Mouse (Mus musculus) telencephalon, adult 2 months (tissue): Measurements from ENCODE around the gene Rpl28.
"Not testable (repeated sequence)": the region's sequence is repeated elsewhere in the genome, so short reads cannot be mapped to it uniquely, and the experiment has no call there.

Experiments used
- DNase-seq: peaks from one replicate; pipeline ENCODE4 v3.0.0-alpha.2; 2011; ENCODE audit warnings: low read depth, low spot score

Gene Rpl28

DNA sequence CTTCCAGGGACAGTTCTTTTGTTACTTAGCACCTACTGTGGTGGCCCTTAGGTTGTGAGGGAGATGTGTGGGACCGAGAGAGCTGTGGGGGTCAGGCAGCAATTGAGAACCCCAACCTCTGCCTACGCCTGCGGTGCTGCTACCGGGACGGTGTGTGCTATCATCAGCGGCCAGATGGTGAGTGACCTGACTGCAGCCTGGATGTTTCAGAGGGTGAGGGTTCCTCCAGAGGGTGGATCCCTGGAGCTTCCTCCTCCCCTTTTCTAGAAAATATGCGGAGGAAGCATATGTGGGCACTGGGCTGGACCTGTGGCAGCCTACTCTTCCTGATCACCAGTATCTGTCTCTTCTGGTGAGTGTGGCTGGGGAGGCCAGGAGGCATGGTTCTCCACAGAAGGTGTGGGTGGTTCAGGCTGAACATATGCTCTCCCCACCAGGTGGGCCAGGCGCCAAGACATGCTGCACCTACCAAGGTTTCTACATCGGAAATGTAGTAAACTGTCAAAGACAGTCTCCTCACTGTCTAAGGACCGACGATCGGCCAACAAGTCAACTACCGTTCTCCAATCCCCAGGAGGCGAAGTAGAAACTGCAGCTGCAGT, 8.9 kb upstream of the Rpl28 start:
- no peak for DNase-seq

DNA sequence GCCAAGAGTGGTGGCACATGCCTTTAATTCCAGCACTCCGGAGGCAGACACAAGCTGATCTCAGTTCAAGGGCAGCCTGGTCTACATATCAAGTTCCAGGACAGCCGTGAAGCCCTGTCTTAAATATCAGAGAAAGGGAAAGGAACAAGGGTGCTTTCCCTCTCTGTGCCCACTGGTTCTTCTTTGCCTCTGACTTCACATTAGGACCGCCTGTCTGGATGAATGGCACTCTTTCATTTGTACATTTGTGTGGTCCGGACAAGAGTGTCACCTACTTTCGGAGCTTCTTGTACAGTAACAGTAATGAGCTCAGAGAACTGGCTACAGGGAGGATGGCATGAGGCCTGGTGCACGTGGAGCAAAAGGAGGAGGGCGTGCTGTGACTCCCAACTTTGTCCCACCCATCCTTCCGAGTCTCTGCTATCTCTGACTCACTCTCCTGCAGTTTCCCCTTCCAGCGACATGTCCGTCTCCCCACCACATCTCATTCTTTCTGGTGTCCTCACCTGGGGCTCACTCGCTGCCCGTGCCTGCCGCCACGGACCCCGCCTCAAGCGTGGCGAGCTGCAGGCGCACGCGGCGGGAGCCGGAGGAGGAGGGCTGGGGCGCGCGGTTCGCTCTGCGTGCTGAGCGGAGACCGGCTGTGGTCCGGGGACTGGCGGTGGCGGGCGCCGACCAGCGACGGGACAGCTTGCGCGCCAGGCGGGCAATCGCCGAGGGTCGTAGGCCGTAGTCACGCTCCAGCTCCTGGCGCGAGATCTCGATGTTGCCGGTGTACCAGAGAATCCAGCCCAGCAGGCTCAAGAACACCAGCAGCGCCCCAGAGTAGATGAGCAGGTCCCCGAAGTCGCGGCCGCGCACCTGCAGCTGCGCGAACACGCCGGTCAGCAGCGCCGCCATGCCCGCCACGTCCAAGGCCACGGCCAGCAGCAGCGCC, 3.9 kb upstream of the Rpl28 start:
- DNase-seq: no peak

DNA sequence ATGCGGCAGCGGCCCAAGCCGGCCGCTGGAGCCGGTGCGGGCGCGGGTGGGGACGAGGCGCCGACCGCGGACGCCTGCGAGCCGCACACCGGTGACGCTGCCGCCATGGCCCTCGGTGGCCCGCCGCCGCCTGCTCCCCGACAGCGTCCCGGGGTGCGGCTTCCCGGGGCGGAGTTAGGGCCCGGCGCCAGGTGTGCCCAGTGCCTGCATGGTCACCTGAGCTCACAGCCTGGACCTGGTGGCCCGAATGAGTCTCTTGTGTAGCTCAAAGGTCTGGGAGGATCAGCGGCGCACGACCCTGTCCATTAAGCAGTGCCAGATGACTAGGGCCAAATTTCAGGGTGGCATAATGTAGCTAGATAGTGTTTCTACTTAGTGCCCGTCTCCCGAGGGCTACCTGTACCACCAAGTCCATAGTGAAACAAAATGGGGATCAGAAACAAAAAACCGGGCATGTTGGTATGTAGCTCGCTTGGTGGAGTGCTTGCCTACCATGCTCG, 3.2 kb upstream of the Rpl28 start, which contains the start of gene Tmem238:
Gene Tmem238, minus strand, starts transcription at position 221 of the 500 bp plus-strand sequence.
- no peak for DNase-seq

DNA sequence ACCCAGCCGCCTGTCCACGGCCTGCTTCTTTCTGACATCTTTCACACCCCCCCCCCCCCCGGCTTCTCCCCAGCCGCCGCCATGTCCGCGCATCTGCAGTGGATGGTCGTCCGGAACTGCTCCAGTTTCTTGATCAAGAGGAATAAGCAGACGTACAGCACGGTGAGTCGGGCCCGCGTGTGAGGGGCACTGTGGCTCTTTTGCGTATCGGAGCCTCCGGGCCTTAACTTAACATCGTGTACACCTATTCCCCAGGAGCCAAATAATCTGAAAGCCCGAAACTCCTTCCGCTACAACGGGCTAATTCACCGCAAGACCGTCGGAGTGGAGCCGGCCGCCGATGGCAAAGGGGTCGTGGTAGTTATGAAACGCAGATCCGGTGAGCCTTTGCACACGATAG, 574 bp downstream of the Rpl28 start:
- DNase-seq: not testable (repeated sequence)

DNA sequence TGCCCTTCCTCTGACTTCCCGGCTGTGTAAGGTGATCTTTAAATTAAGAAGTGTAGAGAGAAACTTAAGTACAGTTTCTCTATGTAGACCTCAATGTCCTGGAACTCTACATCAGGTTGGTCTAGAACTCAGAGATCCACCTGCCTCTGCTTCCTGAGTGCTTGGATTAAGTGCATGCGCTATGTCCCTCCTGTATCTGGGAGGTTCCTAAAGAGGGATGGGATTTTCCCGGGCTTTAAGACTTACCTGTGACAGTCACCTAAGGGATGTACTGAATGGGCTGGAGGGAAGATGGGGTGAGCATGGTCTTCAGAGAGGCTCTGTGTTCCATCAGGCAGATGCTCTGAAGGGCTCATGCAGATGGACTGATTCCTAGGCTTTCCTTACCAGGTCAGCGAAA, 1.0 kb downstream of the Rpl28 start:
- no peak for DNase-seq

DNA sequence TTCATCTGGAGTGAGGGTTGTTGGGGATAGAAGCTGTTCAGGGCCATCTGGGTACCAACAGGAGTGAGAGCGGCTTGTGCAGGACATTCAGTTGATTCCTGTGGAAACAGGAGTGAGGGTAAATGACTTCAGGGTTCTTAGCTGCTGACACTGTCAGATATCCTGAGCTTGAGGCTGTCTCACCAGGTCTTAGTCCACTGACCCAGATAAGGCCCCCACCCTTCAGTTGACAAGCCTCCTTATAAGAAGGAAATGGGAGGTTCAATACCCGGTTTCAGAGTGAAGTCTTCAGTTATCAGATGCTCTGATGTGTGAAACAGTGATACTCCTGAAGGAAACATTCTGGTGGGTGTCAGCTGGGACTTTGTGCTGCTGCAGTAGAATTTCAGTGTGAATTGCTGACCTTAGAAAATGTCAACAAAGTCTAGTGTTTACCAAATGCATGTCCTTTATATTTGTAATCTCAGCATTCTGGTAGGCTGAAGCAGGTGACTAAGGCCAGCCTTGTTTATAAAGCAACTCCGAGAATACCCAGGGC, 2.0 kb downstream of the Rpl28 start:
- no peak for DNase-seq

DNA sequence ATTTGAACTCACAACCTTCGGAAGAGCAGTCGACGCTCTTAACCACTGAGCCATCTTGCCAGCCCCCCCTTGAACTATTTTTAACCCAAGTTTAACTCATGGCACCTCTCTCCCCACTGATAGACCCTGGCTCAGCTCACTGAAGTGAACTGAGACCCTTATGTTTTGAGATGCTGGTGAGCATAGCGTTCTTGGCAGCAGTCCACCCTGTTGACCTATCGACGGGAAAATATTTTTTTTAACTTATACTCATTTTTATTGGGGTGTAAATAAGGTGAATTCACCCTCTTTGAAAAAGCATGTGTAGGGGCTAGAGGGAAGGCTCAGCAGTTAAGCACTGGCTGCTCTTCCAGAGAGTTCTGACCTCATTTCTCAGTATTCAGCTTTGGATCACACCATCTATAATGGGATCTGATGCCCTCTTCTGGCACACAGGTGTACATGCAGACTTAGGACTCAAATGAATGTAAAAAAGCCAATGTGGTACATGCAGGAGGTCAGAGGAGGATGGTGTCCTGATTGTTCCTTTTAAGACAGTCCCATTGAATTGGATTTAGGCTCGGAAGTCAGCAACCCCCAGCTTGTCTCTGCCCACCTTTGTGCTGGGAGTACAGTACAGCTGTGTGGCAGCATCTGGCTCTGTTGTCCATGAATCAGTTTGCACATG, 3.2 kb downstream of the Rpl28 start:
- no peak for DNase-seq

DNA sequence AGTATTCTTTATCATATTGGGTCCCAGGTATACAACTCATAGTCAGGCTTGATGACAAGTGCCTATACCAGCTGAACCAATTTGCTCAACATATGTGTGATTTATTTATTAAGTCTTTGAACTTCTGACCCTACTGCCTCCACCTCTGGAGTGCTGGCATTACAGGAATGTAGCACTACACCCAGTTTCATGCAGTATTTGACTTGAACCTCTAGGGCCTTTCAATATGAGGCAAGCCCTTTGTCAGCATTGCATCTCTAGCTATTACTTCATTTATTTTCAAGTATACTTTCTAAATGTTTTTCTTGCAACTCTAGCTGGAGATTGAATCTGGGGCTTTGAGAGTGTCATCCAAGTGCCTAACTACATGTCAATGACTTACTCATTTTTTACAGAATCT, 9.6 kb downstream of the Rpl28 start:
- DNase-seq: no peak

DNA sequence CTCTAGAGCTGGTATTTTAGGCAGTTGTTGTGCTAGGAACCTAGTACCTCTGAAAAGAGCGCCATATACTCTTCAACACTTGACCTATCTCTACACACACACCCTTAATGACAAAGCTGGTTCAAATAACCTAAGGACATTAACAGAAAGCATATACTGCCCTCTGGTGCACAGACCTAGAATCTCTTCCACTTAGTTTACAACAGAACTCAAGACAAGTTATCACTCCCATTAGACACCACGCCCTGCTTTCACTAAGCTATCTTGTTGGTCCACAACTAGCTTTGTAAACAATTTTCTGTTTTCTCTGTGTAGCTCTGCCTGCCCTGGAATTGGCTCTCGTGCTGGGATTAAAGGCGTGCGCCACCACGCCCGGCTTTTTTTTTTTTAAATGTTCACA, 14.0 kb downstream of the Rpl28 start:
- DNase-seq: no peak

DNA sequence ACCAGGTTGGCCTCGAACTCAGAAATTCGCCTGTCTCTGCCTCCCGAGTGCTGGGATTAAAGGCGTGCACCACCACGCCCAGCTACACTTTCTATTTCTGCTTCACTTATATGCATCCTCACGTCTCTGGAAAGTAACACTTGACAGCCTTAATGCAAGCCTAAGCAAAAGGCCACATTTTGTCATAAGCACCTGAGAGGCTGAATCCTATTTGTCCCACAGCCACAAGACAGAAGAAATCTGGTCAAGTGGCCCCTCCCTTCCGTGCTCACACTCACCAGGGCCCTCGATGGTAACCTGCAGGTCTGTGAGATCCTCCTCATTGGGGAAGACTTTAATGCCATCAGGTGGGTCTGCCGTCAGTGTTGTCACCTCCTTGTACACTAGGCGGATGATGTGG, 18.5 kb downstream of the Rpl28 start:
- not testable (repeated sequence) for DNase-seq

DNA sequence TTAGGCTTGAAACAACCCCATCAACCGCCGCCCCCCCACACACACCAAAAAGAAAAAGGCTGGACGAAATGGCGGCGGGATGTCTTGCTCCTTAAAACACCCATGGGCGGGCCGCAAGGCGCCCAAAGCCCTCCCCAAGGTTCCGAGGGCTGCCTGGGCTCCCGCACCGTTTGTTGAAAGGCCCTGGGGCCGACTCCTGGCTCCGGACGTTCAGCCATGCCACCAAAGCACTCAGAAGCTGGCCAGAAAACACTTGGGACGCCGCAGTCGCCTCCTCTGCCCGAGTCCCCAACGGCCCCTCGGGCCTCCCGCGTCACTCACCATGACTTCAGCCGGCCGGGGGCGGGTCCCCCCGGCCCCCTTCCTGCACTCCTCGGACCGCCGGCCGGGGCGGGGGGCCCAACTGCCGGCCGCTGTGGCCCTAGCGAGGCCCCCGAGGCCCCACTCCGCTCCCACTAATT, 19.2 kb downstream of the Rpl28 start:
- DNase-seq: no peak

DNA sequence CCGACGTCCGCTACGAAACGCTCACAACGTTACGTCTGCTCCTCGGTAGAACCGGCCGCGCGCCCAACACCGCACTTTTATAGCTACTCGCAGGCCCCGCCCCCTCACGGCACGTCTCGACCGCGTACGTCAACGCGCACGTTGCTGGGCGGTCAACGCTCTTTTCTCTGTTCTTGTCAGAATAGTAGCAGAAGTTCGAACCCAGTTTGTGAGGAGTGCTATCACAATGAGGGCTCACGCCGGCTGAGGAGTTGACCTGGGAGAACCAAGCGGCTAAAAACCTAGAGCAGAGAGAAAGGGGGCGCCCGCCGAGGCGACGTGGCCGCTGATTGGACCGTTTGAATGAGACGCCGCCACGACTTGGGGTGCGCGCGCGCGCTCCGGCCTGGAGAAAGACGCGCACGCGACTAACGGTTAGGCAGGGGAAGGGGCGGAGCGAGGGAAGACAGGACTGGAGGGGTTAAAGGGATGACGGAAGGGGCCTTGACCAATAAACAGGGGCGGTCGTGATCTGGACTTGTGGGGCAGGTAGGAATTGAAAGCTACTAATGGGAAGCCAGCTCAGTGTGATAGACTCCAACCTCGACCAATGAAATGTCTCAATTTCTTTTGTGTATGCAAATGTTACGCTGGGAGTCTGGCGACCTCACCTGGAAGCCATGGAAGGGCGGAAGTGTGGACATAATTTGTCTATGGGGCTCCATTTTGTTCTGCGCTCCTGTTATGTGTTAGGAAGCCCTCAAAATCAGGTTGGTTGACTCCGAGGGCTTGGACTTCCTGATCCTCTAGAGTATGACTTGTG, 19.8 kb downstream of the Rpl28 start, which contains the start of gene Ube2s:
Gene Ube2s, minus strand, starts transcription at position 288 of the 802 bp plus-strand sequence.
- DNase-seq: peak; percentile 100

DNA sequence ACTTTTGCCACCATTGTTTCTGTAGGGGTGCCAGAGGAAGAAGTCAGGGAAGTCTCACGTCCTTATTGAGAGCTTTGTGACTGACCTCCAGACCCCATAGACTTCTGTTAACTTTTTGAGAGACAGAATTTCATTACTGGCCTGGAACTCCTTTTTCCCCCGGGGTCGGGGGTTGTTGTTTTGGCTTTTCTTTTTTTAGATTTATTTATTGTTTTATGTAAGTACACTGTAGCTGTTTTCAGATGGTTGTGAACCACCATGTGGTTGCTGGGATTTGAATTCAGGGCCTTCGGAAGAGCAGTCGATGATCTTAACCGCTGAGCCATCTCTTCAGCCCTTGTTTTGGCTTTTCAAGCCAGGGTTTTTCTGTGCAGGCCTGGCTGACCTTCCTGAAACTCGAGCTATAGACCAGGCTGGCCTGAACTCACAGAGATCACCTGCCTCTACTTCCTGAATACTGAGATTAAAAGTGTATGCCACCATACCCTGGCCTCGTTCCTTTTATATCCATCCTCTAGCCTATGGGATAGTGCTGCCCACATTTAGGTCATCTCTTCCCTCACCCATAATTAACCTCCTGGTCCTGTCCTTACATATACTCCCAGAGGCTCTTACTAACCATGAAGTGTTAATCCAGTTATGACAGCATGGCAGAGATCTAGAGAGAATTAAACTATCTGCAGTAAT, 20.6 kb downstream of the Rpl28 start:
- DNase-seq: no peak

DNA sequence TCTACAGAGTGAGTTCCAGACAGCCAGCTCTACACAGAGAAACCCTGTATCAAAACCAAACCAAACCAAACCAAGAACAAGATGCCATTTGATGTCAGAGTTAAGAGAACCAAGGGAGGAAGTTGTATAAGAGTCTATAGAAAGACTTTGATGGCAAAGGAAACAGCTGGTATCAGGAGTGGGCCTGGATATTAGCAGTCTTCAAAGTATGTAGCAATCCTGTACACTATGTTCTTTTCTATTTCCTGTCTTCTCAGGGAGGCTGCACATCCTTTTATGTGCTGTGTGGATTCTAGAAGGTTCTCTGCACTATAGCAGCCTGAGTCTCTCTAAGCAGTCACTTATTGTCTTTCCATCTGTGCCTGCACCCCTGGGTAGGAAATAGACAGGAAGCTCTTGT, 23.9 kb downstream of the Rpl28 start:
- no peak for DNase-seq

DNA sequence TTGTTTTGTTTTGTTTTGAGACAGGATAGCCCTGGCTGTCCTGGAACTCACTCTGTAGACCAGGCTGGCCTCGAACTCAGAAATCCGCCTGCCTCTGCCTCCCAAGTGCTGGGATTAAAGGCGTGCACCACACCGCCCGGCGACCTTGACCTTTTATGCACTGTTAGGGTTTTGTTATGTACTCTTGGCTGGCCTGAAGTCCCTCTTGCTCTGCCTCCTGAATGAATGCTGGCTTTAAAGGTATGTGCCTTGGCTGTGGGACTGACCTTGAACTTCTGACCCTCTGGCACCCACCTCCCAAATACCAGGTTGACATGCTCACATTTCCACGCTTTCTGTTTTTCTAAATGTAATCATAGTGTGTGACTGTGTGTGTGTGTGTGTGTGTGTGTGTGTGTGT, 28.3 kb downstream of the Rpl28 start:
- not testable (repeated sequence) for DNase-seq

DNA sequence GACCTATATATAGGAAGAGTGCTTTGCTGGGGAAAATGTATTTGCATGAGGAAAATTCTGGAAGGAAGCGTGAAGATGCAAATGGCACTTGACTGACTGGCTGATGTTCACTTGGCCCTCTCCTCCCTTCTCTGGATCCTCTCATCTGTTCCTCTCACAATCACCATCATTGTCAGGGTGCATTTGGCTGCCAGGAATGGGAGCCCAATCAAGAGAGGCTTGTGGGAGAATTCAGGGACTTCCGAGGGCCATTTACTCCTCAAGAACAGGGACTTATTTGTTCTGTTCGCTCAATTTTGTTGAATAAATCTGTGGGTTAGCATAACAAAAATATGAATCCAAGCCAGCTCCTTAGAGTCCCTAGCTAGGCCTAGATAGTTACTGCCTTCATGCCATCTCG, 29.0 kb downstream of the Rpl28 start:
- peak; percentile 70 for DNase-seq

DNA sequence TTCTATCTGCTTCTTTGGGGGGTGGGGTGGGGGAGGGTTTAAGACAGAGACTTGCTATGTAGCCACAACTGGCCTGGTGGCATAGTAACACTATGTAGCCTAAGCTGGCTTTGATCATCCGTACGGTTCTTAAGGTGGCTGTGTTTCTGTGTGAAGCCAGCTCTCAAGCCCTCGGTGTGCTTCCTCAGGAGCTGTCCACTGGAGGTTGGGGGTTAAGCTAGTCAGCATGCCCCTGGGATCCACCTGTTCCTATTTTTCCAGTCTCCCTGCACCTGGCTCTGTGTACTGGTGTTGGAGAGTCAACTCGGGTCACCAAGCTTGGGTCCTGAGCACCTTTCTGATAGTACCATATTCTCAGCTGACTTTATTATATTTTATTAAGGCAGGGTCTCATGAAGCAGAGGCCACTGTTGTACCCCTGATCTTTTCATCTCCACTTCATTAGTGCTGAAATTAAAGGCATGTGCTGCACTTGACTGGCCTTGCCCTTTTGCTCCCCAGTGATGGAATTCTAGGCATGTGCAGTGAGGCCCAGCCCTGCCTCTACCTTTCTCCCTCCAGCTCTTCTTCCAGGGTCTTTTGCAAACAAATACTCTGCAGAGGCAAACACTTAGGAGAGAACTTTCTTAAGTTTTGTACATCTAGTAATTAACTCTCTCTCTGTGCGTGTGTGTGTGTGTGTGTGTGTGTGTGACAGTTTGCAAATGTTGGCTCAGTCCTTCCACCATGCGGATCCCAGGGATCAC, 29.7 kb downstream of the Rpl28 start:
- DNase-seq: no peak

DNA sequence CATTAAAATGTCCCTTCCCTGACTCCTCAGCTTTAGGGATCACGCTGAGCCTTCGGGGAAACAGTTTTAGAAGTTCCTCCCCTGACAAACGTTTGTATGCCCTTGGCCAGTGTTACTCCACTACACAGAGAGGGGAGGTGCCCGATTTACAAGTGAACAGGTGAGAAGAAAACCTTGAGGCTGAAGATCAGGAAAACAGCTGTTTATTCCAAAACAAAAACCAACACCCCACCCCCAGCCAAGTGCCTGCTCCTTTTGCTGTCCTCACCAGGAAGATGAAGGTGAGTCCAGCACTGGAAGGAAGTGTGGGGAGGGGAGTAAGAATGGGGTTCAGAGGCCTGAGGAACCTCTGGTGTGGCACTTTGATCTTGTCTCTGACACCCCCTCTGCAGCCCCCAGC, 32.7 kb downstream of the Rpl28 start:
- DNase-seq: no peak

DNA sequence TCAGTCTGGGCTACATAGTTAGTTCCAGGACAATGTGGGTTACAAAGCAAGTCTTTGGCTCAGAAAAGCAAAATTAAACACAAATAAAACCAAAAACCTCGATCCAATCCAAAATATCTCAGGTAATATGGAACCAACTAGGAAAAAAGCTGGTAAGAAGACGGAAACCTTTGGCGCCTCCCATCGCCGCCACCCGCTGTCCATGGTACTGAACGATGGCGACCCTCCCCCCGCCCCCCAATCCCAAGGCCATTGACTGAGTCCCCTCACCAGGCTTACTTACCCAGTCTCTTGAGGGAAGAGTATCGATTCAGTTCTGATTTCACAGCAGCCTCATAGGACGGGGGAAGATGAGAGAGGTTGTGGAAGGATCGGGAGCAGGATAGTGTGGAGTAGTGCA, 37.8 kb downstream of the Rpl28 start:
- no peak for DNase-seq
